Mouse (Mus musculus) megakaryocyte, embryonic 14.5 days (primary cell): ENCODE data around the gene Cnbd2.

Experiments
- FLI1 ChIP-seq: IDR thresholded peaks from 2 replicates; pipeline ENCODE4 v1.6.1; 2012; ENCODE audit warnings: low read length, inconsistent platforms, mixed read lengths
- GATA1 ChIP-seq: IDR thresholded peaks from 3 replicates; pipeline ENCODE4 v1.6.1; 2012; ENCODE audit warnings: mixed read lengths, low read length, inconsistent platforms, borderline replicate concordance

- no peak for TF ChIP-seq FLI1
- no peak for TF ChIP-seq GATA1
These were observed 1.1 kb downstream of the Cnbd2 start for GRCm38 (mm10) chr2:156313153-156313552.
